Mouse (Mus musculus): ENCODE results near the gene Pard6b. TPM values are rescaled to one million over a fixed set of nuclear protein-coding genes. Genes with fewer than 3 reads are reported as not detected.

Gene Pard6b
- polyA plus RNA-seq, 1 experiment from 2014 or later, result 2.3 TPM

- H3K9me3 ChIP-seq (ENCODE audit: low read length), result no peaks in the 10 kb centered on the region
- H3K36me3 ChIP-seq (replicated peaks; ENCODE audit: insufficient read depth, low read length), result no peaks in the 10 kb centered on the region
- H3K4me2 ChIP-seq (ENCODE audit: low read depth, low read length), result no peak overlapping the region
- no peaks in the 10 kb centered on the region for H3K4me1 ChIP-seq (ENCODE audit: insufficient read depth)
- H3K27me3 ChIP-seq (ENCODE audit: insufficient read depth, low read length), result no peaks in the 10 kb centered on the region
- H3K27ac ChIP-seq (ENCODE audit: low read depth), result no peak overlapping the region
- H3K9ac ChIP-seq (replicated peaks), result no peak overlapping the region
- no peak for DNase-seq
- no peak for TF ChIP-seq EP300 (IDR thresholded peaks at IDR 0.05; ENCODE audit: low read depth)
- H3K4me3 ChIP-seq (ENCODE audit: low read depth, low read length), result no peak overlapping the region
- no peak for ATAC-seq
- 76% methylated on average over 6 of the region's 6 CpGs for WGBS (ENCODE audit: insufficient replicate concordance)
Observed at GRCm38 (mm10) chr2:168042019-168042418, 38.8 kb upstream of the Pard6b start.

- Histone ChIP-seq H3K4me2 (ENCODE audit: low read depth, low read length) (no peak overlapping the region), H3K27me3 (ENCODE audit: insufficient read depth, low read length) (peaks cover 8% of the 10 kb centered on the region; the same call in 1 of the 2 replicates), H3K4me3 (ENCODE audit: low read depth, low read length) (no peak overlapping the region), H3K36me3 (replicated peaks; ENCODE audit: insufficient read depth, low read length) (no peaks in the 10 kb centered on the region), H3K4me1 (ENCODE audit: insufficient read depth) (0 out of 2 replicates have a peak, but pooled peaks cover 3% of the 10 kb centered on the region), H3K9me3 (ENCODE audit: low read length) (no peaks in the 10 kb centered on the region), H3K9ac (replicated peaks) (no peak overlapping the region), H3K27ac (ENCODE audit: low read depth) (no peak overlapping the region)
- no peak for DNase-seq
- ATAC-seq, result peak; percentile 47; the same call in 1 of the 2 replicates
- TF ChIP-seq CTCF (IDR thresholded peaks at IDR 0.05; ENCODE audit: low read depth) (no peak), EP300 (IDR thresholded peaks at IDR 0.05; ENCODE audit: low read depth) (no peak)
- 69% methylated on average over 10 of the region's 10 CpGs for WGBS (ENCODE audit: insufficient replicate concordance)
Observed at GRCm38 (mm10) chr2:168044681-168045287, 36.0 kb upstream of the Pard6b start.

GRCm38 (mm10) chr2:168045357-168045756, 35.4 kb upstream of the Pard6b start:
- Histone ChIP-seq H3K9me3 (ENCODE audit: low read length) (no peaks in the 10 kb centered on the region), H3K27me3 (ENCODE audit: insufficient read depth, low read length) (peaks cover 12% of the 10 kb centered on the region), H3K36me3 (replicated peaks; ENCODE audit: insufficient read depth, low read length) (no peaks in the 10 kb centered on the region), H3K4me3 (ENCODE audit: low read depth, low read length) (no peak overlapping the region), H3K27ac (ENCODE audit: low read depth) (no peak overlapping the region), H3K9ac (replicated peaks) (no peak overlapping the region), H3K4me2 (ENCODE audit: low read depth, low read length) (no peak overlapping the region), H3K4me1 (ENCODE audit: insufficient read depth) (peaks cover 6% of the 10 kb centered on the region; the same call in 1 of the 2 replicates)
- 76% methylated on average over 13 of the region's 13 CpGs for WGBS (ENCODE audit: insufficient replicate concordance)
- ATAC-seq (no peak), DNase-seq (no peak)
- TF ChIP-seq EP300 (IDR thresholded peaks at IDR 0.05; ENCODE audit: low read depth) (no peak), CTCF (IDR thresholded peaks at IDR 0.05; ENCODE audit: low read depth) (no peak)

GRCm38 (mm10) chr2:168045771-168046170, 35.0 kb upstream of the Pard6b start:
- DNase-seq (no peak), ATAC-seq (no peak)
- WGBS (ENCODE audit: insufficient replicate concordance), result 68% methylated on average over 5 of the region's 5 CpGs
- TF ChIP-seq CTCF (IDR thresholded peaks at IDR 0.05; ENCODE audit: low read depth) (no peak), EP300 (IDR thresholded peaks at IDR 0.05; ENCODE audit: low read depth) (no peak)
- H3K27ac ChIP-seq (ENCODE audit: low read depth), result no peak overlapping the region
- peaks cover 10% of the 10 kb centered on the region; the same call in 1 of the 2 replicates for H3K4me1 ChIP-seq (ENCODE audit: insufficient read depth)
- H3K4me3 ChIP-seq (ENCODE audit: low read depth, low read length), result no peak overlapping the region
- H3K9ac ChIP-seq (replicated peaks), result no peak overlapping the region
- no peaks in the 10 kb centered on the region for H3K36me3 ChIP-seq (replicated peaks; ENCODE audit: insufficient read depth, low read length)
- H3K4me2 ChIP-seq (ENCODE audit: low read depth, low read length), result no peak overlapping the region
- peaks cover 16% of the 10 kb centered on the region for H3K27me3 ChIP-seq (ENCODE audit: insufficient read depth, low read length)
- H3K9me3 ChIP-seq (ENCODE audit: low read length), result no peaks in the 10 kb centered on the region

GRCm38 (mm10) chr2:168046467-168046866, 34.3 kb upstream of the Pard6b start:
- no peaks in the 10 kb centered on the region for H3K9me3 ChIP-seq (ENCODE audit: low read length)
- H3K4me1 ChIP-seq (ENCODE audit: insufficient read depth), result peaks cover 10% of the 10 kb centered on the region; the same call in 1 of the 2 replicates
- no peak for DNase-seq
- H3K9ac ChIP-seq (replicated peaks), result no peak overlapping the region
- H3K36me3 ChIP-seq (replicated peaks; ENCODE audit: insufficient read depth, low read length), result no peaks in the 10 kb centered on the region
- WGBS (ENCODE audit: insufficient replicate concordance), result 76% methylated on average over 4 of the region's 4 CpGs
- ATAC-seq, result no peak
- H3K27ac ChIP-seq (ENCODE audit: low read depth), result no peak overlapping the region
- no peak overlapping the region for H3K4me2 ChIP-seq (ENCODE audit: low read depth, low read length)
- peak; percentile 37 for TF ChIP-seq CTCF (IDR thresholded peaks at IDR 0.05; ENCODE audit: low read depth)
- TF ChIP-seq EP300 (IDR thresholded peaks at IDR 0.05; ENCODE audit: low read depth), result no peak
- peaks cover 18% of the 10 kb centered on the region for H3K27me3 ChIP-seq (ENCODE audit: insufficient read depth, low read length)
- H3K4me3 ChIP-seq (ENCODE audit: low read depth, low read length), result no peak overlapping the region

- DNase-seq, result no peak
- no peak for ATAC-seq
- TF ChIP-seq CTCF (IDR thresholded peaks at IDR 0.05; ENCODE audit: low read depth) (no peak), EP300 (IDR thresholded peaks at IDR 0.05; ENCODE audit: low read depth) (no peak)
- H3K4me2 ChIP-seq (ENCODE audit: low read depth, low read length), result peak overlapping the region; percentile 79
- no peak overlapping the region for H3K27ac ChIP-seq (ENCODE audit: low read depth)
- H3K9me3 ChIP-seq (ENCODE audit: low read length), result no peaks in the 10 kb centered on the region
- 0 out of 2 replicates have a peak overlapping the region, but pooled peaks have one; percentile 18 for H3K9ac ChIP-seq (replicated peaks)
- peak overlapping the region; percentile 42 for H3K4me3 ChIP-seq (ENCODE audit: low read depth, low read length)
- peaks cover 10% of the 10 kb centered on the region; the same call in 1 of the 2 replicates for H3K4me1 ChIP-seq (ENCODE audit: insufficient read depth)
- no peaks in the 10 kb centered on the region for H3K36me3 ChIP-seq (replicated peaks; ENCODE audit: insufficient read depth, low read length)
- 16% methylated on average over 16 of the region's 16 CpGs for WGBS (ENCODE audit: insufficient replicate concordance)
- H3K27me3 ChIP-seq (ENCODE audit: insufficient read depth, low read length), result peaks cover 18% of the 10 kb centered on the region
Observed at GRCm38 (mm10) chr2:168049002-168049635, 31.7 kb upstream of the Pard6b start.
